Mouse (Mus musculus): ENCODE data around the gene Rbfox2. TPM values are rescaled to one million over a fixed set of nuclear protein-coding genes. Genes with fewer than 3 reads are reported as not detected.

Rbfox2 gene
- total RNA-seq, 2 experiments from 2014 or later: 244 to 265 TPM

Other genes with a start within 250 kb of the Rbfox2 start
- gene Apol7a, start 92.1 kb upstream of the Rbfox2 start, total RNA-seq (2021): under 1 TPM in 1 of 2 experiments, not detected in 1; 0.50 TPM
- not detected for gene Apol9a, start 104.1 kb upstream of the Rbfox2 start, total RNA-seq (2021)
- gene Apol7b, start 140.5 kb upstream of the Rbfox2 start, total RNA-seq (2021): under 1 TPM in 1 of 2 experiments, not detected in 1; 0.28 TPM
- gene Apol10a, start 170.0 kb upstream of the Rbfox2 start, total RNA-seq (2021): not detected
- not detected for gene Apol11a, start 201.3 kb upstream of the Rbfox2 start, total RNA-seq (2021)
- gene Apol7c, start 226.3 kb upstream of the Rbfox2 start, total RNA-seq (2021): not detected

Data from left cerebral cortex, postnatal 25 days (tissue).